In the genomic region with DNA sequence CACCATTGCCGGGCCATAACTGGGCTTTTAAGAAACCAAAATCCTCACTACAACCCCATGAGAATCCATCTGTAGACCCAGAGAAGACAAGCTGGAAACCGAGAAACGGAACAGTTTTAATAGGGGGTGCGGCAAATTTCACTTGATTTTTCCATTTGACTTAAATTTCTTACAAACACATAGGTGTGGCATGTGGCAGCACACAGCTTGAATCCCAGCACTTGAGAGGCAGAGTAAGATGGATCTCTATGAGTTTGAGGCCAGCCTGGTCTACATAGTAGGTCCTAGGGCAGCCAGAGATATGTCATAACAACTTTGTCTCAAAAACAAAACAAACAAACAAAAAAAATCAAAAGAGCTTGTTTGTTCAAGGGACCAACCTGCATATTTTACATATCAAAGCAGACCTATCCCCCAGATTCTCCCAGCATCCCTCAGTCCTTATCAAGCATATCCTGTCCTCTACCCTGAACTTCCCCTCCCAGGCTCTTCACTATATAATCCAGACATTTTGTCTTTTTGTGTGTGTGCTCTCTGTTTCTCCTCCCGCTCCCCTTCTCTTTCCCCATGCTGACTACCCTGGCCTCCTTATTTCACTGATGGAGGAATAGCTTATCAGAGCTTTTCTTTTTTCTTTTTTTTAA, we compare ENCODE assay signal across 14 mouse cellular contexts.
"Had no signal": no experiment of that assay in that cellular context is flagged by ENCODE, and none has a peak within 500 bp of the region (broad histone marks: within the 10 kb centered on the region; RNA-seq: fewer than 3 reads in every experiment).

No protein-coding gene starts in this region.

- H3K27me3 ChIP-seq: limb, embryonic 12.5 days; limb, embryonic 15.5 days; liver, embryonic 12.5 days; liver, embryonic 15.5 days; lung, embryonic 15.5 days had no signal

- H3K4me1 ChIP-seq: limb, embryonic 12.5 days; limb, embryonic 15.5 days had no signal

- H3K27ac ChIP-seq: kidney, postnatal 0 days; layer of hippocampus, adult 2 months; limb, embryonic 12.5 days; limb, embryonic 15.5 days; liver, embryonic 12.5 days; liver, embryonic 15.5 days; lung, embryonic 15.5 days; macrophage had no signal

- H3K4me3 ChIP-seq: layer of hippocampus, adult 2 months; limb, embryonic 12.5 days; limb, embryonic 15.5 days; liver, embryonic 12.5 days; liver, embryonic 15.5 days; lung, embryonic 15.5 days had no signal

- H3K9ac ChIP-seq: limb, embryonic 12.5 days; limb, embryonic 15.5 days; liver, embryonic 12.5 days; liver, embryonic 15.5 days; lung, embryonic 15.5 days had no signal

- ATAC-seq: liver, embryonic 12.5 days had no signal

- H3K9me3 ChIP-seq: limb, embryonic 12.5 days; limb, embryonic 15.5 days; liver, embryonic 12.5 days; liver, embryonic 15.5 days; lung, embryonic 15.5 days had no signal

- H3K4me2 ChIP-seq: limb, embryonic 12.5 days; limb, embryonic 15.5 days; liver, embryonic 12.5 days; liver, embryonic 15.5 days; lung, embryonic 15.5 days had no signal

- H3K36me3 ChIP-seq: limb, embryonic 12.5 days; limb, embryonic 15.5 days; liver, embryonic 12.5 days; liver, embryonic 15.5 days; lung, embryonic 15.5 days had no signal

- DNase-seq: kidney, adult 18-20 months; kidney, postnatal 25 days; layer of hippocampus, adult 9-11 months; midbrain, embryonic 14.5 days; thymus, adult 18-20 months; thymus, postnatal 36 days had no signal
